Mouse (Mus musculus) ovary, postnatal 36 days (tissue): Measurements from ENCODE around the gene Dnah9.

ENCODE experiments used
- DNase-seq: peaks from one replicate; pipeline ENCODE4 v3.0.0; 2022; ENCODE audit warnings: low spot score, mixed read lengths

Dnah9 gene

DNA sequence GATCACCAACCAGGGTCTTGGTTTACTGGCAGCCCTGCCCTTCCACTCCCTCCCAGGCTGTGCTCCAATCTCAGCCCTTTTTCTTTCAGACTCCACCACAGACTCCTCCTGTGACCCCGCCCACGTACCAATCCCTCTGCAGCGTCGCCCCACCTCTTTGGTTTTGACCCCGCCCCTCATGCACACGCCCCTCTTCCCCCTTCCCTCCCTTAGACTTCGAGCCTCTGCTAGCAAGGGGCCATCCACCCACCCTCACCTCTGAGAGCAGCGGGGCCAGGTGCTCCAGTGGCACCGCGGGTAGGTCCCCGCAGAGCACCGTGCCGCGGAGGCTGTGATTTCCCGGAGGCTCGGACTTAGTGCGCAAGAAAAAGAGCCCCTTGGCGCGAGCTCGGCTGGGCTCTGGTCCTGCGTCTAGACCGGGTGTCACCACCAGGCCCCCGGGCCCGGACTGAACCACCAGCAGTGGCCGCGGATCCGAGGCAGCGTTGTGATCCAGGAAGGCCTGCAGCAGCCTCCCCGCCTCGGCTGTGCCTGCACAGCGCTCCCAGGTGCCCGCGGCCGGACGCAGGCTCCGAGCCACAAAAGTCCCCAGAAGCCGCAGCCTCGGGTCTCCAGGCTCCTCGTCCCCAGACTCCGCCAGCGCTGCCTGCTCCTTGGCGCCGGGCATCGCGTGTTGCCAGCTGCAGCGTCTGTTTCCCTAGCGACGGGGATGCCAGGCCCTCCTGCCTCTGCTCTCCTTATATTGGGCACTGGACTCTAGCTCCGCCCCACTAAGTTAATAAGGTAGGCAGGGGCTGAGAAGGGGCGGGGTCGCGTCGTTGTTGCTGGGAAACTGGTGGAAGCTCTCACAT lies at the start of gene Dnah9:
Dnah9 (minus strand) TSS at position 751 of the 851 bp plus-strand sequence.
- DNase-seq, result peak; percentile 84

DNA sequence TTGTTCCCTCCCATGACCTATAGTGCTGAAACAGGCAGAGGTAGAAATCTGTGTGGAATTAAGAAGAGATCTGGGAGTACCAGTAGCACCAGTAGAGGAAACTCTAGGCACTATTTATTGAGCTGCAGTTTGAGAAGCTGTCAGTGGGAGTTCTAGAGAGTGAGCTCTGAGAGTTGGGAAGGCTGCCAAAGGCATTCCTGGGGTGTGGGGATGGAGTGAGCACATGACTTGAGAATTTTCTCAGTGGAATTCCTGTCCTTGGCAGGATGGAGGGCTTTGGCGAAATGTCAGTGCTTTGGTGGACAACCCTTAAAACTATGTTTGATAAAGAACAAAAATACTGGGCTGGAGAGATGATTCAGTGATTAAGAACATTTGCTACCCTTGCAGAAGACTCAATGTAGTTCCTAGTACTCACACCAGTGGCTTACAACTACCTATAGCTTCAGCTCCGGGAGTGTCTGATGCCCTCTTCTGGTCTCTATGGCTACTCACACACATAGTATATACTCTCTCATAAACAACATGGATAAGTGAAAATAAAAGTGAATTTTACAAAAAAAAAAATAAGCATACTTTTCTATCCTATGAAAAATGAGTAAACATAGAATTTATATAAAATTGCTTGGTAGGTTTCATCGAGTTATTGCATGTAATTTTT lies 20.4 kb upstream of the Dnah9 start:
- DNase-seq, result peak; percentile 43

DNA sequence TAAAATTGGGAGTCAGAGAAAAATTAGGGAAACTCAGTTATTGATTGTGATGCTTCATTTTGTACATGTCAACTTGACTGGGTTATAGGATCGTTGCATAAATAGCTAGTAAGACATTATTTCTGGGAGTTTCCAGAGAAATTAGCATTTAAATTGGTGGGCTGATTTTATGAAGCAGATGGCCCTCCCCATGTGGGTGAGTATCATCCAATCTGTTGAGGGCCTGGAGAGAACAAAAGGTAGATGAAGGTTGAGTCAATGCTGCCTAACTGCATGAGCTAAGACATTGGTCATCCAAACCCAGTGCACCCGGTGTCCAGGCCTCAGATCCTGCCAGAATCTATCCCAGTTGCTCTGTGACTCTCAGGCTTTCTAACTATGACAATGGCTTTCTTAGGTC lies 19.8 kb upstream of the Dnah9 start:
- DNase-seq, result no peak

DNA sequence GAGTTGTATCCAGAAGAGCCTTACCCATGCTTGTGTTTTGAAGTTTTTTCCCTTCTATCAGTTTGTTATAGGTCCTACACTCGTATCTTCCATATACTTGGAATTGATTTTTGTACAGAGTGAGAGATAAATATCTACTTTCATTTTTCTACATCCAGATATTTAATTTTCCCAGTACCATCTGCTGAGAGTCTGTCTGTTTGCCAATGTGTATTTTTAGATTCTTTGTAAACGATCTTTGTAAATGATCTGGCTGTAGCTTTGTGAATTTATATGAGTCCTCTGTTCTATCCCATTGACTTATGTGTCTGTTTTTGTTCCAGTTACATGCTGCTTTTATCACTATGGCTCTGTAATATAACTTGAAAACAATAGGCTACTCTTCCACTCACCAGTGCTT lies 9.4 kb upstream of the Dnah9 start:
- DNase-seq, result no peak

DNA sequence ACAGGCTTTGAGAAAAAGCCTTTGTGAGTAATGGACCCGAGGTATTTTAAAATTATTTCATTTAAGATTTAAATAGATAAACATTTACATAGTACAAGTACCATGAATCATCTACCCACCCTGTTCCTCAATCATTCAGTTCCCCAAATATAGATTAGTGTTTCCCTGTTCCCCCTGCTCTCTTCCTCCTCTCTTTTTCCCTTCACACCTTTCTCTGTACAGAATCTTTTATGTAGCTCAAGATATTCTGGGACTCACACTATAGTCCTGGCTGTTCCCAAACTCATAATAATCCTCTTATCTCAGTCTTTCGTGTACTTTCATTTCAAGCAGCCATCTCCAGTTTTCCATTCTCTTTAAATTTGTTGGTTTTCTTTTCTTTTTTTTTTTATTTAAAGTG lies 4.3 kb downstream of the Dnah9 start:
- no peak for DNase-seq

DNA sequence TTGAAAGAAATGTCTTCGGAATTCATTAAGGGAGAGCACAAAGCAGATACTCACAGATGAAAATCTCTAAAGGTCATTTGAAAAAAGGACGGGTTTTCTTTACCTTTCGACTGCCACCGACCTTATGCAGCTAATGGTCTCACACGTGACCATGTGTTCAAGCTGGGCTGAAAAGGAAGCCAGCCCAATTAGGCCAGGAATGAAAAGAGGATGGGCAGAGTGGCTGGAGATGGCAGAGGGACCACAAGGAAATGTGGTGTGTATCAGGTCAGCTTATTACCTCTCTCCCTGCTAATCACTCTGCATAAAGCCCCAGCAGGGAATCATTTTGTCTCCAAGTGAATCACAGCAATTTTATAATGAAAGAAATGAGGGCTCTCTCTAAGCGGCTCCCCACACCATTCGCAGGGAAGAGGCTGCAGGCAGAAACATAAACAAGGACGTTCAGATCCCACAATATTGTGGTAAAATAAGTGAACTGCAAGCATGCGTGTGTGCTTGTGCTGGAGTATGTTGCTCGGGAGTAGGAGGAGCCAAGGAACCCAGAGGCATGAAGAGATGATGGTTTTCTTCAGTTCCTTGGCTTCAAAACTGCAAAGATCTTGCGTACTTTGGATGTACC lies 27.6 kb downstream of the Dnah9 start:
- DNase-seq, result no peak

DNA sequence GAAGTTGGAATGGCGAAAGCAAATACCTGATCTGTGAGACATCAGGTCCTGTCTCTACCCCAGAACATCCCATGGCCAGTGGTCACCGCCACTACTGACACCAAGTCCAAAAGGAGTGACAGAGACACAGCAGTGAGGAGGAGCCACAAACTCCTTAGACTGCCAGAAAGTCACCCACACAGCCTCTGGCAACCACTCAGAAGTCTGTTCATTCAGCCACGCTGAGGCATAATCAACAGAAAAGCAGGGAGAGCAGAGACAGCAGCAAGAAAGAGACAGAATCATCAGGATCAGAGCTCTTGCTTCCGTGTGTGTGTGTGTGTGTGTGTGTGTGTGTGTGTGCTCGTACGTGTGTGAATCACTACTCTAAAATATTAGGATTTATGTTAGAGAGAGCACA lies 33.5 kb downstream of the Dnah9 start:
- no peak for DNase-seq

DNA sequence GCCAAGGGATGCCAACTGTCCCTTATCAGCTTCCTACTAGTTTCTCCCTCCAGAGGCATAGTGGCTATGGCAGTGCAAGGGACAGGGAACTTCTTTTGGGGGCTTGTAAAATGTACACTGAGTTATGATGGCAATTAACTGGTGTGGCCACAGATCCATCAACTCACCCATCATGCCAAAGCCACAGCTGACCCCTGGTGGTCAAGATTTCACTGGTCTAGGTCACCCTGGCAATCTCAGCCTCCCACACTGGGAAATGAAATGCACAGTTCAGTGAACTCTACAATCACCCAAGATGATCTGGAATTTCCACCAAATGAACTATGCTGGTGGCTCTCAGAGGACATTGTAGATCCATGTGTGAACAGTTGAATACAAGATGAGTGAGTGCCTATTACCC lies 42.2 kb downstream of the Dnah9 start:
- DNase-seq, result no peak

DNA sequence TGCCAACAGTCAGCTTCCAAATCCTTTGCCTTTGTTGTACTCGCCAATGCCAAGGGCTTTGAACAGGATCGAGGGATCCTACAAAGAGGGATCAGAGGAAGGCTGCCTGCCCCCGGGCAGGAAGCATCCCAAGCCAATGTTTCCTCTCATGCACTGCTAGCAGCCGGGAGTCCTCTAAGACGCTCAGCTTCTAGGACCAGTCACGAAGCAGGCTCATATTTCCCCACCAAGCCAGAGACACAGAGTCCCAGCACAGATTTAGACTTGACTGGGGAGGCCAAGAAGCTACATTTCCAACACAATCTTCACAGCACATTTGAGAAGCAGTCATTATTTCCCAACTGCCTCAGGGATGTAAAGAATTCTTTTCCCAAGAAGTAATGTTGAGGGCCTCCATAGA lies 43.9 kb downstream of the Dnah9 start:
- no peak for DNase-seq

DNA sequence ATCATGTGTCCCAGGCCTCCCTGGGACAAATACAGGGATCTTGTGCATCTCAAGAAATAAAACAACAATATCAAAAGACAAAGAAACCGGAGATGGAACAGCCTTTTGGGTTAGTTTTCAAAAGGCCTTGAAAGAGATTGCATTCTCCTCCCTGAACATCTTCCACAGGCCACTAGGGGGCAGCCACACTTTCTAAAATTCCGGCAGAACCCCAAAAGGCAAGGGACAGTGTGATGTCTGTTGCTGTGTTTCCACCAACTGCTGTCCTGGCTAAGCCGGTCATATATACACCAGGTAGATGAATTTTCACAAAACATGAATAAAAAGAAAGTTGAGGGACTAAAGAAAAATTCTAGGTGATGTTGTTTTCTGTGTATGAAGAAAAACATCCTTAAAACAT lies 46.3 kb downstream of the Dnah9 start:
- DNase-seq, result peak; percentile 56

DNA sequence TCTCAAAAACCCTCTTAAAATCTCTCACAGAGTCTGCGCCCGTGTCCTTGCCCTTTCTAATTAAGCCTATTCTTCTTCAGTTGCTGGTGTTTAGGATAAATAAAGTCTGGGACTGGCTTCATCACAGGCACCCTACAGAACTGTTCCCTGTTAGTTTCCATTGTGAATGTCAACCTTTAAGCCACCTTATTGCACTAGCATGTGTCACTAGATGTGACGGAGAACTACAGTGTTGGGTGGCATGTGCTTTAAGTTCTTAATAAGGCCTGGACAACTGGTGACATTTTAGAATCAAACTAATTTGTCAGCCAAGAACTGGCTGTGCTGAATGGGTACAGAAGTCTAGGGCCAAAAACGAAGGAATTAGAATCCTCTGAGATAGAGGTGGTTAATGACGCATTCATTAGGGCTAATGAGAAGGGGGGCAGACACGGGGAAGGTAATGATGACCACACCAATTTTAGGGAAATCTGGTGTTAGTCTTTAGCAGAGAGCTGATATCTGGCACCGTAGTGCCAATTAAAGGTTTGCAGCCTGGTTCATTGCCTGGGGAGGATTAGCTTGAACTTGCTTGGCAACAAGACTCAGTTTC lies 84.6 kb downstream of the Dnah9 start:
- no peak for DNase-seq

DNA sequence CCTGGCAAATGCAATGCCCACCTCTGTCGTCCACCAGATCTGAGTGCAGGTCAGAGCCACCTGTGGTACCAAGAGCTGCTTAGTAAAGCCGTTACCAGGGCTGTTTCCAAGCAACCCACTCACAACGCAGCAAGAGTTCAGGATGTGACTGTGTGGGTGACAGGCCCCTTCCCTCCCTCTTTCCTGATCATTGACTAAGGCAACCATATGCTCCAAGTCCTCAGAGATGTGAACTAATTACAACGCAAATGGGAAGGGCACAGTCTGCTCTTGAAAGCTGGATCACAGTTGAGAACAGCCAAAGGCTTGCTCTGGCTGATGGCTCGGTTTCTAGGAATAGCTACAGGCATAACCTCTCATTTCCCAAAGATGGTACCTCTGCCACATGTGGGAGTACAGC lies 95.4 kb downstream of the Dnah9 start:
- DNase-seq, result no peak

DNA sequence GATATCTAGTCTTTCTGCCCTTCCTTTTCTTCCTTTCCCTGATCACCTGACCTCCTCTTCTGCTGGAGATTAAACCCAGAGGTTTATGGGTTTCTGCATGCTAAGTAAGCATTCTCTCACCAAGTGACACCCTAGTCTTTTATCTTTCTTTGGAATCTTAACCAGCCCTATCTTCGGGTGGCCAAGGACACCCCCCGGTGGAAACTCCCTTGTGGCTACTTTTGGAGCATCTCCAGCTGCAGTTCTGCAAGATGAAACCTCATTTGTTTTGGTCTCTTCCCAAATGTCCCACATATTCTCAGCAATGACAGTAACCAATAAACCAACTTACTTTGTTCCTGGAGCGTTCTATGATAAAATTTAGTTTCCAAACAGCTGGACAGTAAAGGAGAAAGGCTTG lies 109.4 kb downstream of the Dnah9 start:
- DNase-seq, result no peak

DNA sequence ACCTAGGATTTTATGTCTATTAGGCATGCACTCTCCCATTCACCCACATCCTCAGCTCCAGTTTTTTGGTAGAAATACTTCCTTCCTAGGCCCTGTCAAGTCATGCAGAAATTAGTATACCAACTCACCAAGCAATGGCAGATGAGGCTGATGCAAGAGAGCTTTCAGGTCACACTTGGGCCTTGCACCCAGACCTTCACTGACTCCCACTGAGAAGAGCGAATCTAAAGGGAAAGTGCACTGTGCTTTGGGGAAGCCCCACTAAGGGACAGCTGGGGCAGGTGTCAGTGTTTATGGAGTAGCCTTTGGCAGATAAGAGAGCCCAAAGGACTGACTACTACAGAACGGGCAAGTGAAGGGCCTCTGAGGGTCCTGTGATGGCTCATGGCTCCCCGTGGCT lies 117.1 kb downstream of the Dnah9 start:
- no peak for DNase-seq

DNA sequence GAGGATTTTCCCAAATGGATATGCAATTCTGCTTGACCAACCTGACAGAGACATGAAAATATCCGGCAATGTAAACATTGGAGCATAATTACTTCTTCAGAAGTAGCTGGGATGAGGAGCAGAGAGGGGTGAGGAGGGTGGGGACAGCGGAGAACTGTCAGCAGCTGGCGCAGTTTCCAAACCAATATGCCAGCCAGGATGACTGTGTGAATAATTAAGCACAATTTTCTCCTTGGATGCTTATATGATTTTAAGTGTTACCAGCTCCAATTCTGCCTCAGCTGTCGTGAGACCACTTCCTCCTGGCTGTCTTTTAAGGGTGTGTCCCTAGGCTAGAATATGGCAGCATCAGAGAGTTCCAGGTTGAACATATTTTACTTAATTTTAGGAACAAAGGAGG lies 119.2 kb downstream of the Dnah9 start:
- no peak for DNase-seq

DNA sequence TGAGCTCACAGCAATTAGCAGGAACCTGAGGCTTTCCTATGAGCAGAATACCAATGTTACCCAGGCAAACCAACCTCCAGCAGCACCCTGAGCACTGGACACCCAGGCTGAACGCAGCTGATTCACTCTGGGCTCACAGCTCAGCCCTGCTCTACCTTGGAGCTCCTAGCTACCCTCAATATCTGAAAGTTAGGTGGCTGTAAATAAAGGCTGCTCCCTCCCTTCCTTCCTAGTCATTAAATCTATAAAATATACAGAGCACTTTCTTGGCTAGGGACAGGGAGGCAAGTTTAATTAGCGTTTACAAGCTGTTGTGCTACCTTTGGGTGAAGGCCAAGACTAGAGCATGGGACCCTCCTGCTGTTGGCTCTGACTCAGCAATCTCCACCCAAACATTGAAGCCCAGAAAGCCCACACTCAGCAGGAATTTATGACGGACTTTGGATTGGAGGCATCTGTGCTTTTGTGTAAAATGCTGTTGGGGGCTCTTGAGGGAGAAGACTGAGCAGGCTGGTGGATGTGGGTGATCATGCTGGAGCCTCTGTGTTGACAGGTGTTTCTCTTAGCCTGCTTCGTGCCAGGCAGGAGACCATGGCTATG lies 121.7 kb downstream of the Dnah9 start:
- no peak for DNase-seq

DNA sequence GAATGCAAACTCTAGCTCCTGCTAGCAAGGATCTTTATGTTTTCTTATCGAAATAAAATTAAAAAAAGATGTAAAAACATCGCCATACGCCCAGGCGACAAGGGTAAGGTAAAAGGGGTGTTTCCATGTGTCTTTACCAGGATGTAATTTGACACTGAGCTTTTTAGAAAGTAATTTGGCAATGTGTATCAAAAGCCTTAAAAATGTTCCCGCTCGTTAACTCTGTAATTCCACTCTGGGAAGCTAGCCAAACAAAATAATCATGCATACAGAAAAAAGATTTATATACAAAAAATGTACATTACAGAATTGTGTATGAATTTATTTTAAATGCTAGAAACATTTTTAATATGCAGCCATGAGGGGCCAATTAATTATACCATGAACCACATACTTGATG lies 124.7 kb downstream of the Dnah9 start:
- DNase-seq, result no peak

DNA sequence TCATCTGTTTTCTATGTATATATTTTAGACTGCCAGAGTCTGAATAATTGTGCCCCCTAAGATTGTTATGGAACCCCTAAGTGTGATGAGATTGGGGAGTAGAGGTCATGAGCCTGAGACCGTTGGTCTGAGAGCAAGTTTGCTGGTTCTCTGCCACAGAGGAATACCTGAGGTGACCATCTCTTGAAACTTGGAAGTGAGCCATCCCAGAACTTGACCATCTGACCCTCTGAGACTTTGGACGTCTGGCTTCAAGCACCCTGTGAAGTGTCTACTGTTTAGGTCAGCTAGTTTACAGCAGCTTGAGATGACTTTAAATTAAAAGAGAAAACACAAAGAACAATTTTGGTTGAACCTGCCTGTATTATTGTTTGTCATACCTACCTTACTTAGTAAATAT lies 125.8 kb downstream of the Dnah9 start:
- no peak for DNase-seq

DNA sequence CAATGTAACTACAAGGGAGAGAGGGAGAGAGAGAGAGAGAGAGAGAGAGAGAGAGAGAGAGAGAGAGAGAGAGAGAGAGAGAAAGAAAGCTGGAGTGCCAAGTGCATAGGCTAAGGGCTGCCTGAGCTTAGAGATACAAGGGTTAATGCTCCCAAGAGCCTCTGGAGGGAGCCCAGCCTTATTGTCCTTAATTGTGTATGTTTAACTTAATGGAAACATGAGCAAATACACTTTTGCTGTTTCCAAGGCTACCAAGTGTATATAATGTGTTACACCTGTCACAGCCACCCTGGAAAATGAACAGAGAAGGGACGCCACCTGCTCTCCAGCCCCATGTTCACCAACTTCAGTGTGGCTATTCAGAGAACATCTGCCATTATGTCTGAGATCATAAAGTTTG lies 142.6 kb downstream of the Dnah9 start:
- no peak for DNase-seq

DNA sequence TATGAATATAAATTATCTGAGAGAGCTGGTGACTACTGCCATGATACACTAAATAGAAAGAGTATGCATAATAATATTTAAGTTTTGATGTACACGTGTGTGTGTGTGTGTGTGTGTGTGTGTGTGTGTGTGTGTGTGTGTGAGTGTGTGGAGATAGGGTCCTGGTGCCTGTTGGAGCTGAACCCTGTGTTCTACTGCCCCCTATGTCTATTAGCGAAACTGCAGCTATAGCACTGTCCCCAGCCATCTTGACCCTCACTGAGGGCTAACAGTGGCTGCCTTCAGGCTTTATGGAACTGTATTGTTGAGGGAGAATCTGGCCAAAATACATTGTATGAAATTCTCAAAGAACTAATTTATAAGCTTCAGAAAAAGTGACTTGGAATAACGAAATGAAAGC lies 192.5 kb downstream of the Dnah9 start:
- no peak for DNase-seq

DNA sequence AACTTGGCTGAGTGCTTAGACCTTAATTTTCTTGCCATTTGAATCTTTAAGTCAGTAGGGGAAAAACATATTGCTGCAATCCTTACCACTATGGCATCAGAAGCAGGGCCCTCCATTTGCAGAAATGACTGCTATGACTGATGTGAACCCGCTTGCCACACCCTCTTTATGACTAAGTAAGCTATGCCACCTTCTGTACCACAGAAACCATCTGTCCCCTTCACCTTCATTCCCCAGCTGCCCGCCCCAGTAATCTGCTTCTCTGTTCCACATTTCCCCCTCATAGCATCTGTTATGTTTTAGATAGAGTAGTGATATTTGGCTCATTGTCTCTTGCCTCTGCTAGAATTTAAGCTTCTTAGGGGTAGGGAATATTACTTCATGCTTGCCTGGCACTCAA lies 237.6 kb downstream of the Dnah9 start:
- no peak for DNase-seq

DNA sequence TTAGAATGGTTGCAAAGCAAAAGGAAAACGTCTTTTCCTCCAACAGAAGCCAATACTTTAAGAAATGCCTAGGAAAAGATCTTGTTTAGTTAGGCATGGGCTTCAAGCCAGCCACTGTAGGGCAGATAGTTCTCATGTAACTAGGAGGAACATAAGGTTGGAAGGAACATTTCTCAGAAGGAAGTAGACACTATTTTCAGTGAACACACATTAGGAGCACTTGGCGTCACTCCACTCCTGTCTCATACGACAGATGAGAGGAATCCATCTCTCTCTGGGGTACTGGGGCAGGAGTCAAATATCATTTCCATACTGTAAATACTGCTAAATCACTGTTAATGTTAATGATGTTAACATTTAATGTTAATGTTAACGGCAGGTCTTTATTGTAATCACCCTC lies 238.0 kb downstream of the Dnah9 start:
- no peak for DNase-seq

DNA sequence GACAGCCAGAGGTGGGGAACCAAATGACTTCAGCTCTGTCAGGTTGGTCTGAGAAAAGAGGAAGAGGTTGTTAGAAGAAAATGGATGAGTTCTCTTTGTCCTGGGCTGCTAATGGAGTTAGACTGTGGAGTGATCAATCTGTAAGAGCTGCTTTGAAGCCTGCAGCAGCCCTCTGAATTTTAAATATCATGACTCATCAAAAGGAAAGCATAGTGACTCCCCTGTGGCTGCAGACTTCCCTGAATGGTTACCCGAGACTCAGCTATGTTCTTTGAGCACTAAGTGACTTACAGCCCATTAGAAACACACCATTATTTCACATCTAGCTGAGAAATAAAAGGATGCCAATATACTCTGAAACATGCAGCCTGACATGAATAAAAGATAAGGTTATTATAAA lies 240.4 kb downstream of the Dnah9 start:
- DNase-seq, result no peak
